Mouse (Mus musculus): ENCODE data around the gene Chchd6. TPM values are rescaled to one million over a fixed set of nuclear protein-coding genes. Genes with fewer than 3 reads are reported as not detected.
A peak's percentile ranks its signal among the peaks of the same experiment; 100 is the strongest.

Chchd6 gene
- polyA plus RNA-seq, 1 experiment, result 28.8 TPM

DNA sequence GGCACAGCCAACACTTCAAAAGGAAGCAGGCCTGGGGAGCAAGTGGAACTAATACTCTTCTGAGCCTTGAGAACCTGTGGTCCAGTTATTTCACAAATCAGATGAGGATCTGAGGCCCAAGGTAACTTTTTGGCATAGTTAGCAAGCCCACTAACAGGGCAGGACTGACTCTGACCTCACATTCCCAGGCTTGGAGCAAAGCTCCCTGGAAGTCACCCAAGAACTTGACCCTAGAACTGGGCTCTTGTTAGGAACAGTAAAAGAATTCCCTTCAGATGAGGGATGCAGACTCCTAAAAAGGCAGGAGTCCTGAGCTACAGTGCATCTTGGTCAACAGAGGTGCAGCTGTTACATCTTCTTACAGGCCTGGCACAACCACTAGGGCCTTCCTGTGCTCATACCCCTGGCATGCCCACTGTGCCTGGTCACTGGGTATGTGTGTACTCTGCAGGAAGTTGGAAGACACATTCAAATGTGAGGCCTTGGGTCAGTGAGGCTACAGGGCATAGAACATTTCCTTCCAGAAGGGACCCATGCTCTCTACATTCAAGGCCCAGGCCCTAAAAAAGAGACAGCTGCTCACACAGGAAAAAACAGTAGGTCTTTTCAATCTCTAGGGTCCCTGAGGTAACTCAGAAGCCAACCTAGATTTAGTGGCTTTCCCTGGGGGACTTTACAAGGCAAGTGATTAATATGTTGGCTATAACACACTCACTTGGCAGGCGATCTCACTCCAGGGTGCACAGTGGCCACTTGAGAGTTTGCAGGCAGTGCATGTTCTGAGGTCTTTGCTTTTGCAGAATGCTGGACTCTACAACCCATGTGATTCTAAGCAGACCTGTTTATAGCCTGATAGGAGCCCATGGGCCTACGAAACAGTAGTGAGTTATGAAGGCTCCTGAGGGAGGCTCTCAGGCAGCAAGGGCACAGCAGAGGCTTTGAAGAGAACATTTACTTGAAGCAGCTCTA is 191.9 kb downstream of the Chchd6 start:
- Histone ChIP-seq H3K79me2 (ENCODE audit: control insufficient read depth, insufficient read depth) (no peaks in the 10 kb centered on the region), H3K36me3 (ENCODE audit: control insufficient read depth, insufficient read depth) (no peaks in the 10 kb centered on the region), H3K27me3 (ENCODE audit: control insufficient read depth, insufficient read depth, insufficient read length) (no peaks in the 10 kb centered on the region), H3K4me3 (no peak overlapping the region), H3K4me2 (ENCODE audit: low read depth) (no peak overlapping the region), H3ac (ENCODE audit: control insufficient read depth, insufficient read length) (no peak overlapping the region)
- TF ChIP-seq CEBPB (IDR thresholded peaks at IDR 0.05; ENCODE audit: insufficient read depth, poor library complexity, severe bottlenecking) (no peak), MYOD1 (IDR thresholded peaks at IDR 0.05; ENCODE audit: control insufficient read depth in 1 of 3, insufficient read length in 2 of 3, low read depth in 2 of 3) (peak in 1 of 3 experiments; percentile 14), MYOG (IDR thresholded peaks at IDR 0.05; ENCODE audit: control insufficient read depth in 1 of 3, insufficient read depth in 1 of 3, insufficient read length in 2 of 3, low read depth in 2 of 3) (peak in 1 of 3 experiments; percentile 22), REST (IDR thresholded peaks at IDR 0.05; ENCODE audit: insufficient read depth, insufficient read length) (no peak), TCF3 (IDR thresholded peaks at IDR 0.05; ENCODE audit: insufficient read length, low read depth) (no peak), MAX (IDR thresholded peaks at IDR 0.05; ENCODE audit: low read depth) (no peak), USF1 (IDR thresholded peaks at IDR 0.05; ENCODE audit: low read depth) (no peak), POLR2A (IDR thresholded peaks at IDR 0.05; ENCODE audit: insufficient read length, low read depth) (no peak), E2F4 (IDR thresholded peaks at IDR 0.05; ENCODE audit: insufficient read depth) (no peak), TCF12 (IDR thresholded peaks at IDR 0.05; ENCODE audit: insufficient read depth, poor library complexity, severe bottlenecking) (no peak), SRF (IDR thresholded peaks at IDR 0.05; ENCODE audit: control insufficient read depth, insufficient read length, low read depth) (no peak), POLR2AphosphoS2 (IDR thresholded peaks at IDR 0.05; ENCODE audit: insufficient read length, low read depth) (no peak)

- H3K79me2 ChIP-seq (ENCODE audit: control insufficient read depth, insufficient read depth), result no peaks in the 10 kb centered on the region
- no peaks in the 10 kb centered on the region for H3K36me3 ChIP-seq (ENCODE audit: control insufficient read depth, insufficient read depth)
- H3K27me3 ChIP-seq (ENCODE audit: control insufficient read depth, insufficient read depth, insufficient read length), result no peaks in the 10 kb centered on the region
These were observed 193.0 kb downstream of the Chchd6 start for GRCm38 (mm10) chr6:89402406-89402805.

GRCm38 (mm10) chr6:89399564-89399963 is 195.9 kb downstream of the Chchd6 start:
- H3K4me2 ChIP-seq (ENCODE audit: low read depth), result no peak overlapping the region
- H3ac ChIP-seq (ENCODE audit: control insufficient read depth, insufficient read length), result no peak overlapping the region
- H3K4me3 ChIP-seq, result no peak overlapping the region
- TF ChIP-seq MYOD1 (IDR thresholded peaks at IDR 0.05; ENCODE audit: control insufficient read depth in 1 of 3, insufficient read length in 2 of 3, low read depth in 2 of 3), result peak in 2 of 3 experiments; percentile 23 to 52
- no peak for TF ChIP-seq E2F4 (IDR thresholded peaks at IDR 0.05; ENCODE audit: insufficient read depth)
- peak in 1 of 3 experiments; percentile 74 for TF ChIP-seq MYOG (IDR thresholded peaks at IDR 0.05; ENCODE audit: control insufficient read depth in 1 of 3, insufficient read depth in 1 of 3, insufficient read length in 2 of 3, low read depth in 2 of 3)
- no peaks in the 10 kb centered on the region for H3K79me2 ChIP-seq (ENCODE audit: control insufficient read depth, insufficient read depth)
- no peaks in the 10 kb centered on the region for H3K36me3 ChIP-seq (ENCODE audit: control insufficient read depth, insufficient read depth)
- no peaks in the 10 kb centered on the region for H3K27me3 ChIP-seq (ENCODE audit: control insufficient read depth, insufficient read depth, insufficient read length)

More at GRCm38 (mm10) chr6:89402406-89402805, 193.0 kb downstream of the Chchd6 start:
- H3K4me2 ChIP-seq (ENCODE audit: low read depth), result no peak overlapping the region
- no peak overlapping the region for H3ac ChIP-seq (ENCODE audit: control insufficient read depth, insufficient read length)
- no peak overlapping the region for H3K4me3 ChIP-seq
- TF ChIP-seq MYOD1 (IDR thresholded peaks at IDR 0.05; ENCODE audit: control insufficient read depth in 1 of 3, insufficient read length in 2 of 3, low read depth in 2 of 3) (no peak), MAX (IDR thresholded peaks at IDR 0.05; ENCODE audit: low read depth) (no peak), USF1 (IDR thresholded peaks at IDR 0.05; ENCODE audit: low read depth) (no peak), E2F4 (IDR thresholded peaks at IDR 0.05; ENCODE audit: insufficient read depth) (no peak), MYOG (IDR thresholded peaks at IDR 0.05; ENCODE audit: control insufficient read depth in 1 of 3, insufficient read depth in 1 of 3, insufficient read length in 2 of 3, low read depth in 2 of 3) (no peak), TCF3 (IDR thresholded peaks at IDR 0.05; ENCODE audit: insufficient read length, low read depth) (no peak), SRF (IDR thresholded peaks at IDR 0.05; ENCODE audit: control insufficient read depth, insufficient read length, low read depth) (no peak), POLR2AphosphoS2 (IDR thresholded peaks at IDR 0.05; ENCODE audit: insufficient read length, low read depth) (no peak), CEBPB (IDR thresholded peaks at IDR 0.05; ENCODE audit: insufficient read depth, poor library complexity, severe bottlenecking) (no peak), REST (IDR thresholded peaks at IDR 0.05; ENCODE audit: insufficient read depth, insufficient read length) (no peak), TCF12 (IDR thresholded peaks at IDR 0.05; ENCODE audit: insufficient read depth, poor library complexity, severe bottlenecking) (no peak), POLR2A (IDR thresholded peaks at IDR 0.05; ENCODE audit: insufficient read length, low read depth) (no peak)

DNA sequence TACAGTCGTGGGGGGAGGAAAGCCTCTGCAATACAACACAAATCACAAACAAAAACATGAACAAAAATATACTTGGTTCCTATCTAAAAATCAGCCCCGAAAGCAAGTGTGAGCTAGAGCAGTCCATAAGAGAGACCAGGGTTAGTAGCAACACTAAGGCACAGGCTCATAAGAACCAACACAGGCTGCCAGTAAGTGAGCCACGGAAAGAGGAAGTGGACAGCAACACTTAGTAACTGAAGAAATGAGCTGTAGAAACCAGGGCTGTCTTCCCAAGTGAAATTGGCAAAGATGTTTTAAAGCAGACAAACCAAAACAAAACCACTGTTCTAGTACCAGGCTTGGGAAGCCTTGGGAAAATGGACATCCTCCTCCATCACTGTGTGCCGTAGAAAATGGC is 197.5 kb downstream of the Chchd6 start:
- Histone ChIP-seq H3K79me2 (ENCODE audit: control insufficient read depth, insufficient read depth) (no peaks in the 10 kb centered on the region), H3K4me3 (no peak overlapping the region), H3K36me3 (ENCODE audit: control insufficient read depth, insufficient read depth) (no peaks in the 10 kb centered on the region), H3ac (ENCODE audit: control insufficient read depth, insufficient read length) (no peak overlapping the region), H3K4me2 (ENCODE audit: low read depth) (no peak overlapping the region), H3K27me3 (ENCODE audit: control insufficient read depth, insufficient read depth, insufficient read length) (no peaks in the 10 kb centered on the region)
- TF ChIP-seq USF1 (IDR thresholded peaks at IDR 0.05; ENCODE audit: low read depth), result no peak
- TF ChIP-seq CEBPB (IDR thresholded peaks at IDR 0.05; ENCODE audit: insufficient read depth, poor library complexity, severe bottlenecking), result no peak
- no peak for TF ChIP-seq POLR2A (IDR thresholded peaks at IDR 0.05; ENCODE audit: insufficient read length, low read depth)
- TF ChIP-seq SRF (IDR thresholded peaks at IDR 0.05; ENCODE audit: control insufficient read depth, insufficient read length, low read depth), result no peak
- no peak for TF ChIP-seq MAX (IDR thresholded peaks at IDR 0.05; ENCODE audit: low read depth)
- no peak for TF ChIP-seq POLR2AphosphoS2 (IDR thresholded peaks at IDR 0.05; ENCODE audit: insufficient read length, low read depth)
- TF ChIP-seq MYOD1 (IDR thresholded peaks at IDR 0.05; ENCODE audit: control insufficient read depth in 1 of 3, insufficient read length in 2 of 3, low read depth in 2 of 3), result no peak
- TF ChIP-seq TCF12 (IDR thresholded peaks at IDR 0.05; ENCODE audit: insufficient read depth, poor library complexity, severe bottlenecking), result no peak
- no peak for TF ChIP-seq TCF3 (IDR thresholded peaks at IDR 0.05; ENCODE audit: insufficient read length, low read depth)
- TF ChIP-seq MYOG (IDR thresholded peaks at IDR 0.05; ENCODE audit: control insufficient read depth in 1 of 3, insufficient read depth in 1 of 3, insufficient read length in 2 of 3, low read depth in 2 of 3), result no peak
- TF ChIP-seq E2F4 (IDR thresholded peaks at IDR 0.05; ENCODE audit: insufficient read depth), result no peak
- no peak for TF ChIP-seq REST (IDR thresholded peaks at IDR 0.05; ENCODE audit: insufficient read depth, insufficient read length)
